Mouse (Mus musculus): ENCODE results near the gene Myh7.

- TF ChIP-seq CTCF (IDR thresholded peaks at IDR 0.05; ENCODE audit: low read depth): no peak
- no peak for TF ChIP-seq EP300 (IDR thresholded peaks at IDR 0.05; ENCODE audit: low read depth)
These were observed 12.5 kb downstream of the Myh7 start for GRCm38 (mm10) chr14:54981934-54982333.
